ENCODE assay signal across 8 mouse cellular contexts in the genomic region with DNA sequence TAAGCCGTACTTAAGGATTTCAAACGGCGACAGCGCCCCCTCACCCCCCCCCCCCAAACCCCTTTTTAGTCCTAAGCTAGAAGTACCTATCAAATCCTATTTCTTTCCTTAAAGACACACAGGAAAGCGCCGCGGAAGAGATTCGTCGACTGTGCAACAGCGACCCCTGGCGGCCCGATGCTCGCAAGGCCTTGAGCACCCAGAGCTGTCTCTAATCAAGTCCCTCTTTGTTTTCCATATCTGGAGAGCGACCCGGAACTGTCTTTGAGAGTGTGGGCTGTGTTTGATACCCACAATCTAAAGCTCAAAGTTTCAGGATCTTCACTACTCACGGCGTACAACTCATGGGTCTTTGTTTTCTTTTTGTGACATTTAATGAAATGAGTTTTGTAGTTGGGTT.
DNase-seq lines count a peak whose midpoint lies in the region; ATAC-seq lines count a peak whose summit lies in the region.

No protein-coding gene starts in this region.

- H3K4me2 ChIP-seq in hindbrain, embryonic 11.5 days (replicated peaks; ENCODE audit: low read depth, low read length), result peak overlapping the region; percentile 69

- H3K27me3 ChIP-seq in hindbrain, embryonic 11.5 days (ENCODE audit: control insufficient read depth, insufficient read depth, low read length), result no peaks in the 10 kb centered on the region

- WGBS in hindbrain, embryonic 11.5 days, result 0% methylated on average over 17 of the region's 17 CpGs

- DNase-seq in MN1 (ENCODE audit: low spot score), result peak; percentile 95
- peak; percentile 98 for DNase-seq in cerebellum, adult 9-10 months
- DNase-seq in frontal cortex, adult 2 months (ENCODE audit: extremely low spot score in 1 of 2, low spot score in 1 of 2), result peak; percentile 87 to 98
- peak; percentile 99 for DNase-seq in hindbrain, embryonic 11.5 days (ENCODE audit: low spot score)
- DNase-seq in layer of hippocampus, postnatal 10 days (ENCODE audit: low spot score in 2 of 2), result peak; percentile 97
- DNase-seq in lung, postnatal 10 days, result peak; percentile 96
- peak; percentile 91 for DNase-seq in ovary, postnatal 36 days (ENCODE audit: low spot score)
- DNase-seq in thymus, postnatal 25 days, result peak; percentile 92

- peak overlapping the region; percentile 69 for H3K9ac ChIP-seq in hindbrain, embryonic 11.5 days (ENCODE audit: low read depth, low read length)

- H3K4me3 ChIP-seq in hindbrain, embryonic 11.5 days (ENCODE audit: low read depth, low read length), result peak overlapping the region; percentile 40

- no peaks in the 10 kb centered on the region for H3K4me1 ChIP-seq in hindbrain, embryonic 11.5 days (replicated peaks; ENCODE audit: control insufficient read depth, insufficient read depth, low read length)

- H3K27ac ChIP-seq in hindbrain, embryonic 11.5 days (ENCODE audit: low read depth, low read length), result peak overlapping the region; percentile 91

- no peaks in the 10 kb centered on the region for H3K9me3 ChIP-seq in hindbrain, embryonic 11.5 days (ENCODE audit: control insufficient read depth, low read length)

- peak; percentile 95 for ATAC-seq in hindbrain, embryonic 11.5 days (ENCODE audit: low FRiP score)

- H3K36me3 ChIP-seq in hindbrain, embryonic 11.5 days (ENCODE audit: control insufficient read depth, insufficient read depth, low read length), result no peaks in the 10 kb centered on the region

Comparison
In these comparisons a context has a peak if more than half of its experiments do, and no peak if none do; other contexts are left out.
1. Peak in every context shown above with its lines: DNase-seq, ATAC-seq, H3K4me3 ChIP-seq and H3K27ac ChIP-seq.